Mouse (Mus musculus): Measurements from ENCODE around the gene Psmf1.

GRCm38 (mm10) chr2:151724094-151724493 is 19.9 kb downstream of the Psmf1 start:
- TF ChIP-seq FLI1 (IDR thresholded peaks at IDR 0.05; ENCODE audit: low read length) (no peak), GATA1 (IDR thresholded peaks at IDR 0.05; ENCODE audit: borderline replicate concordance, low read length) (no peak)

All from megakaryocyte, embryonic 14.5 days (primary cell).